Mouse (Mus musculus) hindbrain, embryonic 13.5 days (tissue): ENCODE data around the gene Ugt2b34. TPM values are rescaled to one million over a fixed set of nuclear protein-coding genes. Genes with fewer than 3 reads are reported as not detected.

Experiments
- ATAC-seq: fragments of 200-750 bp; cut with Nextera tagmentation; 2 replicates; pipeline ENCODE4 v1.8.0; 2017; ENCODE audit warnings: moderate TSS enrichment; ENCODE audit not compliant: low FRiP score
- H3K27ac ChIP-seq: fragments of 300-500 bp; sonication (generic); 2 replicates; pipeline ENCODE4 v1.5.1; 2015; ENCODE audit warnings: inconsistent platforms, mild to moderate bottlenecking, moderate library complexity
- H3K27me3 ChIP-seq: fragments of 300-500 bp; sonication (generic); 2 replicates; pipeline ENCODE4 v1.6.1; 2015; ENCODE audit warnings: mild to moderate bottlenecking, inconsistent platforms
- H3K36me3 ChIP-seq: fragments of 300-500 bp; sonication (generic); 2 replicates; pipeline ENCODE4 v1.6.1; 2015; ENCODE audit warnings: mild to moderate bottlenecking, inconsistent platforms
- H3K4me1 ChIP-seq: fragments of 300-500 bp; sonication (generic); replicated peaks from 2 replicates; pipeline ENCODE4 v1.6.1; 2015; ENCODE audit warnings: inconsistent platforms
- H3K4me2 ChIP-seq: fragments of 300-500 bp; sonication (generic); 2 replicates; pipeline ENCODE4 v1.6.1; 2015; ENCODE audit warnings: inconsistent platforms, mild to moderate bottlenecking, moderate library complexity
- H3K4me3 ChIP-seq: fragments of 300-500 bp; sonication (generic); 2 replicates; pipeline ENCODE4 v1.5.1; 2015; ENCODE audit warnings: mild to moderate bottlenecking, inconsistent platforms
- H3K9ac ChIP-seq: fragments of 300-500 bp; sonication (generic); 2 replicates; pipeline ENCODE4 v1.6.1; 2015; ENCODE audit warnings: mild to moderate bottlenecking, inconsistent platforms
- H3K9me3 ChIP-seq: fragments of 300-500 bp; sonication (generic); 2 replicates; pipeline ENCODE4 v1.6.1; 2016; ENCODE audit warnings: inconsistent platforms
- WGBS: fragments of 180-500 bp; shearing (Covaris S2); methylation state at CpG from one replicate; pipeline ENCODE4 v1.1.7; 2015; 5-methylcytosine and 5-hydroxymethylcytosine counted together
- polyA plus RNA-seq: library from polyadenylated mRNA; unstranded; fragments of >200 nt; fragmentation: Nextera tagmentation; extraction: Ambion mirVana; gene quantifications from 2 replicates; pipeline ENCODE4 v1.2.1, GENCODE M21; 2015

The Ugt2b34 gene
- 0.08 TPM in 1 of 2 replicates, not detected in the other for polyA plus RNA-seq

DNA sequence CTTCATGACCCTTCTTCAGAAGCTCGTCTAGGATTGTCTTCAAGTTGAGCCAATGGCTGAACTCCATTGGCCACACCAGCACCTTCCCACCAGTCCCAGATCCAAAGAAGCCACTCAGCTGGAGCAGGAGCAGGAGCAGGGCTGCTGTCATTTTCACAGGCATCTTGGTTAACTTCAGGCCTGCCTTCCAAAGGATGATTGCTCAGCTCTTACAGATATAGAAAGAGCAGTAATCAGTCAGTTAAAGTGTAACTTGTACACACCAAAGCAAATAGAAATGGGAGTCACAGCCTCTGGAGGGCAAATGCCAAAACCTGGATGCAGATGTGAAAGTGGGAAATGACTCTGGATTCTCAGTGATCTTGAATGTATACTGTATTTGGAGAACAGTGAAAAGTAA, at the start of gene Ugt2b34:
Ugt2b34 (minus strand) TSS at position 180 of the 400 bp plus-strand sequence.
- H3K9me3 ChIP-seq = no peaks in the 10 kb centered on the region
- no peak for ATAC-seq
- no peak within 1 kb of the TSS for H3K27ac ChIP-seq
- no peaks in the 10 kb centered on the region for H3K36me3 ChIP-seq
- H3K9ac ChIP-seq = no peak within 1 kb of the TSS
- WGBS = 83% methylated on average over 1 of the region's 1 CpGs
- no peak within 1 kb of the TSS for H3K4me3 ChIP-seq
- no peak within 1 kb of the TSS for H3K4me2 ChIP-seq
- H3K27me3 ChIP-seq = no peaks in the 10 kb centered on the region
- H3K4me1 ChIP-seq = no peaks in the 10 kb centered on the region

DNA sequence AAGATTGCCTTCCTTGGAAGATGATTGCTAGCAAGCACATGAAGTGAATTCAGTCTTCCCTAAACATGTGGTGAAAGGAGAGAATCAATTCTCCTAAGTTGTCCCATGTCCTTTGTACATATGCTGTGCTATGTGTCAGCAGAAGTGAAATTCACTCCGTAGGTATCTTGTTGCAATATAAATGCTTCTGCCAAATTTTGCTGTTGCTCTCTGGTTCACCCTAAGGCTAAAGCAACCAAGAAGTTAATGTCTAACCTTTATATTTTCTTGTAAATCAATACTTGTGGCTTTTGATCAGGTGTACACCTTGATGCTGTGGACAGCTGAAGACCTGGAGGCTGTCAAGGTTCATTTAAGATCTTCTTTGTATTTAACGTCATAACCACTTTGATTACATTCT, 35.4 kb upstream of the Ugt2b34 start:
- 91% methylated on average over 2 of the region's 2 CpGs for WGBS
- ATAC-seq = no peak
- no peaks in the 10 kb centered on the region for H3K9me3 ChIP-seq
- no peak overlapping the region for H3K4me3 ChIP-seq
- no peaks in the 10 kb centered on the region for H3K36me3 ChIP-seq
- no peak overlapping the region for H3K27ac ChIP-seq
- no peak overlapping the region for H3K9ac ChIP-seq
- H3K4me1 ChIP-seq = no peaks in the 10 kb centered on the region
- no peaks in the 10 kb centered on the region for H3K27me3 ChIP-seq
- no peak overlapping the region for H3K4me2 ChIP-seq

GRCm38 (mm10) chr5:86926426-86926825, 19.7 kb upstream of the Ugt2b34 start, which contains the start of gene Ugt2b1:
TSS of gene Ugt2b1 (minus strand) at chr5:86926530.
- Histone ChIP-seq H3K4me2 (no peak within 1 kb of the TSS), H3K9ac (no peak within 1 kb of the TSS), H3K27me3 (no peaks in the 10 kb centered on the region), H3K4me1 (no peaks in the 10 kb centered on the region), H3K27ac (no peak within 1 kb of the TSS), H3K9me3 (no peaks in the 10 kb centered on the region), H3K36me3 (no peaks in the 10 kb centered on the region), H3K4me3 (no peak within 1 kb of the TSS)
- ATAC-seq = no peak
- 92% methylated on average over 2 of the region's 2 CpGs for WGBS

DNA sequence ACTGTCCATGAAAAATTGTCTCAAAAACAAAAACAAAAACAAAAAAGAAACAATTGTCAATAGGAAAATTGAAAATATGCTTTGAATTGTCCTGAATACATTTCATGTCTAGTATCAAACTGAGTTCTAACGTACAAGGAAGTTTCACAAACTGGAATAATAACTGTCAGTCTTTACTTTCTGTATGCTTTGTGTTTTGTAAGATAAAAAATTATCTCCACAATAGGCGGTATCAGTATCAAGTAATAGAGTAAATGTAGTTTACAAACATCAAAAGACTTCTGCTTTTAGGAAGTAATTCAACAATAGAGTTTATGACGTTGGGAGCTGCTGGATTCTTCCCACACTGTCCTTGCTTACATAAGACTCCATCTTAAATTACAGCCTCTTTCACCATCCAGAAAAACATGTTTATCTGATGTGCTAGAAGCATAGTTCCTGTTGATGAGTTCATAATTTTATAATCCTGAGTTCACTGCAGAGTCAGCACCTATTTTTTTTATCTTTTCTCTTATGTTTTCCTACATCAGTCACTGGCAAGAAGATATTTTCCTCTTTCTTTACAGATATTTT, 14.0 kb upstream of the Ugt2b34 start:
- H3K4me3 ChIP-seq = no peak overlapping the region
- no peaks in the 10 kb centered on the region for H3K27me3 ChIP-seq
- H3K9ac ChIP-seq = no peak overlapping the region
- H3K9me3 ChIP-seq = no peaks in the 10 kb centered on the region
- no peaks in the 10 kb centered on the region for H3K36me3 ChIP-seq
- no peaks in the 10 kb centered on the region for H3K4me1 ChIP-seq
- ATAC-seq = no peak
- H3K27ac ChIP-seq = no peak overlapping the region
- 81% methylated on average over 3 of the region's 3 CpGs for WGBS
- no peak overlapping the region for H3K4me2 ChIP-seq

DNA sequence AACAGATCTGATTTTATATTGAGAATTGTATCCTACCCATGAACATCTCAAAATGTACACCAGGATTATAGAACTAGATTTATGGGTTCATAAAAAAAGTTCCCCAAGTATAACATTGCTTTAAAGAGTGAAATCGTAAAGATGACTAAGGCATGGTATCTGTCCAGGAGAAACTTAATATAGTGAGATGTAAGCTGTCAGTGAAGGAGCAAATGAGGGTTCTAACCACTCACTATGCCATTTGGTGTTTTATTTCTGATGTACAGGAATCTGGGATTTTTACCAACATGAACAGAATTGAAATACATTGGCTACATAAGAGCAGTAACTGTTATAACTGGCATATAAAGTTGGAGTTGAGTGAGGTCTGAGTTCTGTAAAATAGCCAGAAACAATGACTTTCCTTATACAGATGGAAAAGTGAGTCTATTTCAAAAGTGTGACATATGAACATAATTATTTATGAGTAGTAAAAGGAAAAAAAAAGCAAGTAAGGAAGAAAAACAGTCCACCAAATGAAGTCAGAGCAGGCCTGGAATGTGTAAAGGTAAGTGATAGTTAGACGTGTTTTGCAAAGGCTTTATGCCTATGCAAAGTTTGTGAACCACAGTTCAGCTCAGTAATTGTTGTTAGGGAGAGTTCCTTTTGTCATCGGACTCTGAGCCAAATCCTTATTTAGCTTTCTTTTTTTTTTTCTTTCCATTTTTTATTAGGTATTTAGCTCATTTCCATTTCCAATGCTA, 4.8 kb upstream of the Ugt2b34 start:
- Histone ChIP-seq H3K4me2 (no peak overlapping the region), H3K9me3 (no peaks in the 10 kb centered on the region), H3K27ac (no peak overlapping the region), H3K27me3 (no peaks in the 10 kb centered on the region), H3K4me3 (no peak overlapping the region), H3K4me1 (no peaks in the 10 kb centered on the region), H3K9ac (no peak overlapping the region), H3K36me3 (no peaks in the 10 kb centered on the region)
- WGBS = 88% methylated on average over 3 of the region's 3 CpGs
- no peak for ATAC-seq

DNA sequence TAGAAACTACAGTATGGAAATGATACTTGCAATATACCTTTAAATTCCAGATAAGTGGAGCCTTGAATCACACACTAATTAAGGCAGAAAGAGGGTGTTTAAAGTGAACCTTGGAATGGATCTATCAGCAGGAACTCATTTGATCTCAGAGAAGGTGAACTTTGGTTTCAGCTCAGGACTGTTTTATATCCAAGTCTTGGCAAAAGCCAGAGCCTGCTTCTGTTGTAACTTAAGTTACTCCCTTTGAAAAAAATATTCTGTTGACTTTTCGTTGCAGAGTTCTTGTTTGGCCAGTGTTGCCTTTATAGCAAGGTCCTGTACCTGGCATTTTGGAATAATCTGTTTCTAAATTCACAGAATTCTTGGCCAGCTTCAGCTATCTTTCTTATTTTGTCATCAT, 4.0 kb upstream of the Ugt2b34 start:
- Histone ChIP-seq H3K9ac (no peak overlapping the region), H3K4me2 (no peak overlapping the region), H3K9me3 (no peaks in the 10 kb centered on the region), H3K36me3 (no peaks in the 10 kb centered on the region), H3K4me3 (no peak overlapping the region), H3K27me3 (no peaks in the 10 kb centered on the region), H3K4me1 (no peaks in the 10 kb centered on the region), H3K27ac (no peak overlapping the region)
- ATAC-seq = no peak
- 74% methylated on average over 1 of the region's 1 CpGs for WGBS

GRCm38 (mm10) chr5:86889933-86890332, 16.8 kb downstream of the Ugt2b34 start:
- Histone ChIP-seq H3K9ac (no peak overlapping the region), H3K4me2 (no peak overlapping the region), H3K4me1 (no peaks in the 10 kb centered on the region), H3K27ac (no peak overlapping the region), H3K4me3 (no peak overlapping the region), H3K27me3 (no peaks in the 10 kb centered on the region), H3K36me3 (no peaks in the 10 kb centered on the region), H3K9me3 (peaks cover 3% of the 10 kb centered on the region; the same call in 1 of the 2 replicates)
- WGBS = 78% methylated on average over 1 of the region's 1 CpGs
- no peak for ATAC-seq

GRCm38 (mm10) chr5:86888420-86888819, 18.3 kb downstream of the Ugt2b34 start:
- H3K4me2 ChIP-seq = no peak overlapping the region
- ATAC-seq = no peak
- 81% methylated on average over 1 of the region's 1 CpGs for WGBS
- H3K4me3 ChIP-seq = no peak overlapping the region
- H3K9ac ChIP-seq = no peak overlapping the region
- H3K27ac ChIP-seq = no peak overlapping the region
- no peaks in the 10 kb centered on the region for H3K27me3 ChIP-seq
- no peaks in the 10 kb centered on the region for H3K36me3 ChIP-seq
- H3K4me1 ChIP-seq = no peaks in the 10 kb centered on the region
- no peaks in the 10 kb centered on the region for H3K9me3 ChIP-seq

DNA sequence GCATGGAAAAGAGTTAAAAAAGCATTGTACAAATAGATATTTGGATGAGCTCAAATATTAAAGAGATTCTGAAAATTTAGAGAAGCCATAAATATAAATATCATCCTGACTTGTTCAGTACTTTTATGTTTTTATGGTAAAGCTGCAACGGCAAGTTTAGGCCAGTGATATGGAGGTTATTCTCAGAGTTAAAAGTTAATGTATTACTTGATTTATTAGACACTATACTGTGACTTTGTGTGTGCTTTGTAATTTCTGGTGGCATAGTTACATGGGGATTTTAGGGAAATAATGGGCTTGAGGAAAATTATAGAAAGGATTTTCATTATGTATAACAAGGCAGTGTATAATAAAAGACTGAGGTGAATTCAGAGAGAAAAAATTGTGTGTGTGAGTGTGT, 19.7 kb downstream of the Ugt2b34 start:
- H3K27me3 ChIP-seq = no peaks in the 10 kb centered on the region
- H3K27ac ChIP-seq = no peak overlapping the region
- no peaks in the 10 kb centered on the region for H3K9me3 ChIP-seq
- no peak for ATAC-seq
- no peaks in the 10 kb centered on the region for H3K4me1 ChIP-seq
- no peak overlapping the region for H3K4me2 ChIP-seq
- H3K4me3 ChIP-seq = no peak overlapping the region
- 95% methylated on average over 1 of the region's 1 CpGs for WGBS
- H3K9ac ChIP-seq = no peak overlapping the region
- no peaks in the 10 kb centered on the region for H3K36me3 ChIP-seq

DNA sequence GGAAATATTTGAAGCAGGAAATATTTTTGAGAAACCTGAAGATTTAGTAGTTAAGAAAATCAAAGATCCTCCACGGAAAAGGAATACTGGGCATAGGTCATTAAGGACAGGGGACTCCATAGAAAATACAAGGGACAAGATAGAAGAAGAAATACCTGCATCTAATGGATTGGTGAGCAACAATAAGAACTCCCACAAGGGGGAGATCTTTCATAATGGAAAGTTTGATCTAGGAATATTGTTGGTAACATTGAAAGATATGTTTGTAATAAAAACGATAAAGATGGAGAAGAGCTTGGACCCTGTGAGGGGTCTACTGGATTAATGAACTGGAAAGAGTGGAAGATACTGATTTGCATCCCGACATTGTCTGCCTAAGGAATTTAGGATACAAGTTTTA, 20.1 kb downstream of the Ugt2b34 start:
- ATAC-seq = no peak
- no peak overlapping the region for H3K4me2 ChIP-seq
- no peaks in the 10 kb centered on the region for H3K36me3 ChIP-seq
- no peak overlapping the region for H3K4me3 ChIP-seq
- H3K27ac ChIP-seq = no peak overlapping the region
- no peaks in the 10 kb centered on the region for H3K4me1 ChIP-seq
- no peak overlapping the region for H3K9ac ChIP-seq
- 57% methylated on average over 3 of the region's 3 CpGs for WGBS
- no peaks in the 10 kb centered on the region for H3K27me3 ChIP-seq
- no peaks in the 10 kb centered on the region for H3K9me3 ChIP-seq

- WGBS = 60% methylated on average over 1 of the region's 1 CpGs
- no peak for ATAC-seq
- H3K4me3 ChIP-seq = no peak overlapping the region
- H3K27me3 ChIP-seq = no peaks in the 10 kb centered on the region
- no peak overlapping the region for H3K4me2 ChIP-seq
- no peaks in the 10 kb centered on the region for H3K4me1 ChIP-seq
- H3K36me3 ChIP-seq = no peaks in the 10 kb centered on the region
- no peak overlapping the region for H3K27ac ChIP-seq
- H3K9me3 ChIP-seq = no peaks in the 10 kb centered on the region
- no peak overlapping the region for H3K9ac ChIP-seq
Measured at GRCm38 (mm10) chr5:86871877-86872276, 34.9 kb downstream of the Ugt2b34 start.

DNA sequence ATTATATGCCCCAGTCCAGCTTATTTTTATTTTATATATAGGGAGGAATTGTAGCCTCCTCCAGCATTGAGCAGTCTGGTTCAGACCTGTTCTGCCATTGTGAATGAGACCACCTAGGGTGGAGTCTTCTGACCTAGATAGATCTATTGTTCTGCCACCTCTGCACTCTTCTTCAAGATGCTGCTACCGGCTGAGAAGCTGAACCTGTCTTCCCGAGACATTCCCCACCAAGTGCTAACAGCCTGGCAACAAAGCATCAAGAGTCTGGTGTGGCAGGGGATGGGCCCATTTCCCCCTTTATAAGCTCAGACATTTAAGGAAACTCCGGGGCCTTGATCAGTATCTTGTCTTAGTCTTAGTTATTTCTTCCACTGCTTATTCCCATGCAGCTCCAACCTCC, 48.4 kb downstream of the Ugt2b34 start:
- ATAC-seq = no peak
- no peaks in the 10 kb centered on the region for H3K9me3 ChIP-seq
- H3K9ac ChIP-seq = no peak overlapping the region
- no peaks in the 10 kb centered on the region for H3K4me1 ChIP-seq
- H3K4me3 ChIP-seq = no peak overlapping the region
- H3K4me2 ChIP-seq = no peak overlapping the region
- H3K36me3 ChIP-seq = no peaks in the 10 kb centered on the region
- no peak overlapping the region for H3K27ac ChIP-seq
- 42% methylated on average over 3 of the region's 3 CpGs for WGBS
- H3K27me3 ChIP-seq = no peaks in the 10 kb centered on the region

DNA sequence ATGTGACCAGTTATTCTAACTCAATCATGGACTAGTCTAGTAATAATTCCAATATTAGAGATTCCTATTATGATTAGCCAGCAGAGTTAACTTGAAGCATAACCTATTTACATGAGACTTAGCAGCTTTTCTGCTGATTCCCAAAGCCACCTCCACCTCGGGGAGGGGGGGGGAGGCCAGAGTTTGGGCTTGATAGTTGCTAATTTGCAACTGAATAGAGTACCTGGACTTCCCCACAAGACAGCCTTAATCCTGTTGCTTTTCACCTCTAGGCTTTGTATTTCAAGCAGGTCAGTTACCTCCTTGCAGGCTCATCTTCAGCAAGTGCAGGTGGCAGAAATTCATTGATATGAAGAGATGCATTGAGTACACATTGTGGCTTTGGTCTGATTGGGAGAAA, 49.1 kb downstream of the Ugt2b34 start:
- Histone ChIP-seq H3K27ac (no peak overlapping the region), H3K4me2 (no peak overlapping the region), H3K4me1 (no peaks in the 10 kb centered on the region), H3K9ac (no peak overlapping the region), H3K27me3 (no peaks in the 10 kb centered on the region), H3K36me3 (no peaks in the 10 kb centered on the region), H3K9me3 (no peaks in the 10 kb centered on the region), H3K4me3 (no peak overlapping the region)
- 26% methylated on average over 1 of the region's 1 CpGs for WGBS
- ATAC-seq = no peak
